Mouse (Mus musculus): ENCODE results near the gene Cmtm6. TPM values are rescaled to one million over a fixed set of nuclear protein-coding genes. Genes with fewer than 3 reads are reported as not detected.

Cmtm6 gene
- polyA plus RNA-seq, 2 experiments = 10.8 to 20.1 TPM

- DNase-seq (ENCODE audit: low read depth in 3 of 3, low spot score in 3 of 3) = no peak
- Histone ChIP-seq H3K4me1 (replicated peaks; ENCODE audit: control insufficient read depth in 2 of 2, insufficient read depth in 2 of 2, low read length in 1 of 2) (peaks cover 0 to 18% of the 10 kb centered on the region in 2 experiments; a peak in 3 of 4 replicates), H3K4me2 (ENCODE audit: low read depth) (no peak overlapping the region), H3K36me3 (replicated peaks; ENCODE audit: control insufficient read depth, insufficient read depth, low read depth) (no peaks in the 10 kb centered on the region), H3K9ac (replicated peaks) (no peak overlapping the region), H3K9me3 (ENCODE audit: control insufficient read depth, low read length) (no peaks in the 10 kb centered on the region), H3K27ac (no peak overlapping the region), H3K4me3 (ENCODE audit: insufficient read depth in 1 of 2, low read depth in 2 of 2, low read length in 2 of 2) (no peak overlapping the region), H3K27me3 (ENCODE audit: control insufficient read depth, insufficient read depth, low read length) (no peaks in the 10 kb centered on the region; the same call in 1 of the 2 replicates)
- TF ChIP-seq EP300 (IDR thresholded peaks at IDR 0.05; ENCODE audit: low read depth) = no peak
- no peak for TF ChIP-seq CTCF (IDR thresholded peaks at IDR 0.05; ENCODE audit: low read depth)
- WGBS (ENCODE audit: insufficient replicate concordance) = 60% methylated on average over 7 of the region's 7 CpGs
- ATAC-seq (ENCODE audit: insufficient read depth) = no peak
These were observed 48.0 kb downstream of the Cmtm6 start for GRCm38 (mm10) chr9:114778877-114779276.

- WGBS (ENCODE audit: insufficient replicate concordance) = 6% methylated on average over 23 of the region's 23 CpGs
- peak overlapping the region; percentile 56 to 59 for H3K4me3 ChIP-seq (ENCODE audit: insufficient read depth in 1 of 2, low read depth in 2 of 2, low read length in 2 of 2)
- DNase-seq (ENCODE audit: low read depth in 3 of 3, low spot score in 3 of 3) = no peak
- H3K4me1 ChIP-seq (replicated peaks; ENCODE audit: control insufficient read depth in 2 of 2, insufficient read depth in 2 of 2, low read length in 1 of 2) = peaks cover 0 to 18% of the 10 kb centered on the region in 2 experiments; a peak in 3 of 4 replicates
- H3K4me2 ChIP-seq (ENCODE audit: low read depth) = peak overlapping the region; percentile 73
- ATAC-seq (ENCODE audit: insufficient read depth) = no peak
- H3K27ac ChIP-seq = no peak overlapping the region
- H3K27me3 ChIP-seq (ENCODE audit: control insufficient read depth, insufficient read depth, low read length) = no peaks in the 10 kb centered on the region; the same call in 1 of the 2 replicates
- no peaks in the 10 kb centered on the region for H3K9me3 ChIP-seq (ENCODE audit: control insufficient read depth, low read length)
- H3K9ac ChIP-seq (replicated peaks) = peak overlapping the region; percentile 15; the same call in 1 of the 2 replicates
- H3K36me3 ChIP-seq (replicated peaks; ENCODE audit: control insufficient read depth, insufficient read depth, low read depth) = no peaks in the 10 kb centered on the region
- TF ChIP-seq EP300 (IDR thresholded peaks at IDR 0.05; ENCODE audit: low read depth) = no peak
- TF ChIP-seq CTCF (IDR thresholded peaks at IDR 0.05; ENCODE audit: low read depth) = no peak
These were observed 49.2 kb downstream of the Cmtm6 start for GRCm38 (mm10) chr9:114779984-114780745.

GRCm38 (mm10) chr9:114780746-114781525 is 50.0 kb downstream of the Cmtm6 start:
- under 1% methylated on average over 37 of the region's 38 CpGs for WGBS (ENCODE audit: insufficient replicate concordance)
- H3K9me3 ChIP-seq (ENCODE audit: control insufficient read depth, low read length) = no peaks in the 10 kb centered on the region
- no peaks in the 10 kb centered on the region for H3K36me3 ChIP-seq (replicated peaks; ENCODE audit: control insufficient read depth, insufficient read depth, low read depth)
- no peak for DNase-seq (ENCODE audit: low read depth in 3 of 3, low spot score in 3 of 3)
- H3K9ac ChIP-seq (replicated peaks) = peak overlapping the region; percentile 15
- H3K27ac ChIP-seq = no peak overlapping the region; the same call in 1 of the 2 replicates
- TF ChIP-seq EP300 (IDR thresholded peaks at IDR 0.05; ENCODE audit: low read depth) (no peak), CTCF (IDR thresholded peaks at IDR 0.05; ENCODE audit: low read depth) (no peak)
- H3K4me3 ChIP-seq (ENCODE audit: insufficient read depth in 1 of 2, low read depth in 2 of 2, low read length in 2 of 2) = peak overlapping the region; percentile 56 to 59
- H3K4me1 ChIP-seq (replicated peaks; ENCODE audit: control insufficient read depth in 2 of 2, insufficient read depth in 2 of 2, low read length in 1 of 2) = peaks cover 0 to 19% of the 10 kb centered on the region in 2 experiments; a peak in 3 of 4 replicates
- ATAC-seq (ENCODE audit: insufficient read depth) = peak; percentile 54
- H3K27me3 ChIP-seq (ENCODE audit: control insufficient read depth, insufficient read depth, low read length) = no peaks in the 10 kb centered on the region; the same call in 1 of the 2 replicates
- H3K4me2 ChIP-seq (ENCODE audit: low read depth) = peak overlapping the region; percentile 73

- ATAC-seq (ENCODE audit: insufficient read depth) (peak; percentile 74), DNase-seq (ENCODE audit: low read depth in 3 of 3, low spot score in 3 of 3) (no peak)
- Histone ChIP-seq H3K36me3 (replicated peaks; ENCODE audit: control insufficient read depth, insufficient read depth, low read depth) (no peaks in the 10 kb centered on the region), H3K9me3 (ENCODE audit: control insufficient read depth, low read length) (no peaks in the 10 kb centered on the region), H3K4me3 (ENCODE audit: insufficient read depth in 1 of 2, low read depth in 2 of 2, low read length in 2 of 2) (peak within 1 kb of the TSS; percentile 56 to 59), H3K27ac (no peak within 1 kb of the TSS; the same call in 1 of the 2 replicates), H3K4me2 (ENCODE audit: low read depth) (peak within 1 kb of the TSS; percentile 73), H3K9ac (replicated peaks) (peak within 1 kb of the TSS; percentile 15), H3K4me1 (replicated peaks; ENCODE audit: control insufficient read depth in 2 of 2, insufficient read depth in 2 of 2, low read length in 1 of 2) (peaks cover 0 to 16% of the 10 kb centered on the region in 2 experiments; a peak in 3 of 4 replicates), H3K27me3 (ENCODE audit: control insufficient read depth, insufficient read depth, low read length) (no peaks in the 10 kb centered on the region; the same call in 1 of the 2 replicates)
- WGBS (ENCODE audit: insufficient replicate concordance) = under 1% methylated on average over 50 of the region's 54 CpGs
- TF ChIP-seq EP300 (IDR thresholded peaks at IDR 0.05; ENCODE audit: low read depth) = no peak
- TF ChIP-seq CTCF (IDR thresholded peaks at IDR 0.05; ENCODE audit: low read depth) = no peak
These were observed 50.8 kb downstream of the Cmtm6 start, which contains the start of gene Cmtm7 for GRCm38 (mm10) chr9:114781526-114782212. Gene Cmtm7 (minus strand): TSS chr9:114781856.

Measured in liver, embryonic 14.5 days (tissue).